Mouse (Mus musculus): ENCODE data around the gene Pdzd4. TPM values are rescaled to one million over a fixed set of nuclear protein-coding genes. Genes with fewer than 3 reads are reported as not detected.

The Pdzd4 gene
- polyA plus RNA-seq, 1 experiment from 2014 or later: 0.10 TPM

GRCm38 (mm10) chrX:73758611-73759290 is 66.0 kb downstream of the Pdzd4 start:
- Histone ChIP-seq H3K4me3 (ENCODE audit: inconsistent target) (no peak overlapping the region), H3K36me3 (ENCODE audit: inconsistent target) (no peaks in the 10 kb centered on the region), H3K79me2 (ENCODE audit: inconsistent target) (no peaks in the 10 kb centered on the region), H3K27ac (no peak overlapping the region)
- WGBS (ENCODE audit: missing documents): 89% methylated on average over 13 of the region's 13 CpGs

DNA sequence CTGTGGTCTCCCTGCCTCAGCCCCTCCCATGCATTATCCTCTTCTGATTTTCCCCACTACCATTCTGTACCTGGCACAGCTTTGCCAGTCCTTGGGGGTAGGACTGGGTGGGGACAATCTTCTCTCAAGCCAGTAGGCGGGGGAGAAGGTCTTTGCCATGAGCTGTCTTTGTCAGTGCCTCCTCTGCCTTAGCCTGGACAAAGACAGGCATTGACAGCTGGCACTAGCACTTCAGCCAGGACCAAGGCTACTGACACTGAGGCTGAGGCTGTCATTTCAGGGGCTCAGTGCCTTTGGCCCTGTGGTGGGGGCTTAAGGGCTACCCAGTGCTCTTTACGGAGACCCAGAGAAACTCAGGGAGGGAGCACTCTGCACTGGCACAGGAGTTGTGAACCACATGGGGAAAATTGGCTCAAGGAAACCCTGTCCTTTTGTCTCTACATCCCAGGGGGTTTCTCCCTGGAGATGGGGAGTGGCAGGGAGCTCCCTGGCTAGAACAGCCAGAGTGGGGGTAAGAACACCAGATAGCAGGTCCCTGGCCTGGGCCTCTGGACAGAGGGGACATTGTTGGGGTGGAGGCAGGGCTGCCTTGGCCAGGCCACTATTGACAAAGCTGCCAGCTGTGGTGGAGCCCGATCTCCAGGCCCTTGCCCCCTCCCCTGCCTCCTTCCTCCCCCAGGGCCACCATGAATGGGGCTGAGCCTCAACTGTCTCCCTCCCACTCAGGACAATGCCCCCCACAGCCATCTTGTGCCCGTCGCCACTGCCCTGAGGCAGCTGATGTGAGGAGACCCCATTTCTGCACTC is 68.2 kb downstream of the Pdzd4 start, which contains the start of gene Plxnb3:
Plxnb3 (plus strand) TSS at position 757 of the 807 bp plus-strand sequence.
- WGBS (ENCODE audit: missing documents): 96% methylated on average over 3 of the region's 5 CpGs
- no peak within 1 kb of the TSS for H3K27ac ChIP-seq
- H3K4me3 ChIP-seq (ENCODE audit: inconsistent target): no peak within 1 kb of the TSS
- H3K36me3 ChIP-seq (ENCODE audit: inconsistent target): no peaks in the 10 kb centered on the region
- no peaks in the 10 kb centered on the region for H3K79me2 ChIP-seq (ENCODE audit: inconsistent target)

DNA sequence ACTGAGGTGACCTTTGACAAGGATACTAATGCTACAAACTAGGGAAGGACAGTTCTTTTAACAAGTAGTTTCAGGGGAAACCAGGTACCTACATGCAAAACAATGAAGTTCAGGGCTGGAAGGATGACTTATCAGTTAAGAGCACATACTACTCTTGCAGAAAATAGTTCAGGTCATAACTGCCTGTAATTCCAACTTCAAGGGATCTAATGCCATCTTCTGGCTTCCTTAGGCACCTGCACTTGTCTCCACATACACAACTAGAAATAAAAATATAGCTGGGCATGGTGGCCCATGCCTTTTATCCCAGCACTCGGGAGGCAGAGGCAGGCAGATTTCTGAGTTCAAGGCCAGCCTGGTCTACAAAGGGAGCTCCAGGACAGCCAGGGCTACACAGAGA is 75.8 kb downstream of the Pdzd4 start:
- H3K36me3 ChIP-seq (ENCODE audit: inconsistent target): no peaks in the 10 kb centered on the region
- no peak overlapping the region for H3K27ac ChIP-seq
- no peaks in the 10 kb centered on the region for H3K79me2 ChIP-seq (ENCODE audit: inconsistent target)
- 89% methylated on average over 1 of the region's 1 CpGs for WGBS (ENCODE audit: missing documents)
- no peak overlapping the region for H3K4me3 ChIP-seq (ENCODE audit: inconsistent target)

- no peak overlapping the region for H3K4me3 ChIP-seq (ENCODE audit: inconsistent target)
- 100% methylated on average over 1 of the region's 1 CpGs for WGBS (ENCODE audit: missing documents)
- no peaks in the 10 kb centered on the region for H3K36me3 ChIP-seq (ENCODE audit: inconsistent target)
- no peaks in the 10 kb centered on the region for H3K79me2 ChIP-seq (ENCODE audit: inconsistent target)
- no peak overlapping the region for H3K27ac ChIP-seq
Observed at GRCm38 (mm10) chrX:73744774-73745481, 79.8 kb downstream of the Pdzd4 start.

Other genes with a start within 250 kb of the Pdzd4 start
- gene Dusp9, start 185.6 kb downstream of the Pdzd4 start, polyA plus RNA-seq (2018): 0.59 to 1.1 TPM (median 1.1 TPM) in 3 replicates
- gene Pnck, start 164.9 kb downstream of the Pdzd4 start, polyA plus RNA-seq (2018): 0.13 TPM in 1 of 3 replicates, not detected in the others
- 66.4 to 157 TPM (median 124 TPM) in 3 replicates for gene Slc6a8, start 151.8 kb downstream of the Pdzd4 start, polyA plus RNA-seq (2018)
- gene Bcap31, start 108.8 kb downstream of the Pdzd4 start, polyA plus RNA-seq (2018): 211 to 247 TPM (median 232 TPM) in 3 replicates
- 42.0 to 64.5 TPM (median 61.4 TPM) in 3 replicates for gene Abcd1, start 108.4 kb downstream of the Pdzd4 start, polyA plus RNA-seq (2018)
- gene Plxnb3, start 67.9 kb downstream of the Pdzd4 start, polyA plus RNA-seq (2018): 0.69 to 2.3 TPM (median 1.4 TPM) in 3 replicates
- gene Srpk3, start 50.6 kb downstream of the Pdzd4 start, polyA plus RNA-seq (2018): 0.25 to 0.87 TPM (median 0.77 TPM) in 3 replicates
- 74.1 to 137 TPM (median 85.2 TPM) in 3 replicates for gene Idh3g, start 38.1 kb downstream of the Pdzd4 start, polyA plus RNA-seq (2018)
- gene Ssr4, start 37.9 kb downstream of the Pdzd4 start, polyA plus RNA-seq (2018): 92.9 to 202 TPM (median 173 TPM) in 3 replicates
- 0.04 TPM in 1 of 3 replicates, not detected in the others for gene Avpr2, start 67.1 kb upstream of the Pdzd4 start, polyA plus RNA-seq (2018)
- 0.94 to 1.8 TPM (median 1.1 TPM) in 3 replicates for gene L1cam, start 71.1 kb upstream of the Pdzd4 start, polyA plus RNA-seq (2018)
- gene Arhgap4, start 96.9 kb upstream of the Pdzd4 start, polyA plus RNA-seq (2018): 13.2 to 18.0 TPM (median 14.5 TPM) in 3 replicates
- 15.6 to 28.5 TPM (median 20.5 TPM) in 3 replicates for gene Naa10, start 97.0 kb upstream of the Pdzd4 start, polyA plus RNA-seq (2018)
- gene Renbp, start 105.9 kb upstream of the Pdzd4 start, polyA plus RNA-seq (2018): 146 to 221 TPM (median 206 TPM) in 3 replicates
- 43.0 to 62.9 TPM (median 54.1 TPM) in 3 replicates for gene Hcfc1, start 141.4 kb upstream of the Pdzd4 start, polyA plus RNA-seq (2018)
- 56.5 to 75.1 TPM (median 66.5 TPM) in 3 replicates for gene Irak1, start 198.9 kb upstream of the Pdzd4 start, polyA plus RNA-seq (2018)